Mouse (Mus musculus) embryonic facial prominence, embryonic 15.5 days (tissue): ENCODE measurements around the gene Ppp6r1. TPM values are rescaled to one million over a fixed set of nuclear protein-coding genes. Genes with fewer than 3 reads are reported as not detected.

Source experiments
- ATAC-seq: fragments of 200-750 bp; cut with Nextera tagmentation; 2 replicates; pipeline ENCODE4 v1.8.0; 2017; ENCODE audit warnings: low read depth, moderate TSS enrichment; ENCODE audit not compliant: insufficient number of reproducible peaks, low FRiP score, low TSS enrichment
- H3K27ac ChIP-seq: fragments of 300-500 bp; sonication (generic); replicated peaks from 2 replicates; pipeline ENCODE4 v1.5.1; 2015; ENCODE audit warnings: mild to moderate bottlenecking, inconsistent platforms
- H3K27me3 ChIP-seq: fragments of 300-500 bp; sonication (generic); 2 replicates; pipeline ENCODE4 v1.6.1; 2015; ENCODE audit warnings: inconsistent platforms
- H3K36me3 ChIP-seq: fragments of 300-500 bp; sonication (generic); 2 replicates; pipeline ENCODE4 v1.6.1; 2015; ENCODE audit warnings: mild to moderate bottlenecking, inconsistent platforms
- H3K4me1 ChIP-seq: fragments of 300-500 bp; sonication (generic); 2 replicates; pipeline ENCODE4 v1.6.1; 2015; ENCODE audit warnings: inconsistent platforms
- H3K4me2 ChIP-seq: fragments of 300-500 bp; sonication (generic); replicated peaks from 2 replicates; pipeline ENCODE4 v1.6.1; 2015; ENCODE audit warnings: mild to moderate bottlenecking, inconsistent platforms
- H3K4me3 ChIP-seq: fragments of 300-500 bp; sonication (generic); replicated peaks from 2 replicates; pipeline ENCODE4 v1.5.1; 2015; ENCODE audit warnings: mild to moderate bottlenecking, inconsistent platforms
- H3K9ac ChIP-seq: fragments of 300-500 bp; sonication (generic); 2 replicates; pipeline ENCODE4 v1.6.1; 2015; ENCODE audit warnings: inconsistent platforms
- H3K9me3 ChIP-seq: fragments of 300-500 bp; sonication (generic); replicated peaks from 2 replicates; pipeline ENCODE4 v1.6.1; 2016; ENCODE audit warnings: inconsistent platforms
- WGBS: fragments of 180-500 bp; shearing (Covaris S2); methylation state at CpG from one replicate; pipeline ENCODE4 v1.1.7; 2015; 5-methylcytosine and 5-hydroxymethylcytosine counted together
- polyA plus RNA-seq: library from polyadenylated mRNA; unstranded; fragments of >200 nt; fragmentation: Nextera tagmentation; extraction: Ambion mirVana; gene quantifications from 2 replicates; pipeline ENCODE4 v1.2.1, GENCODE M21; 2015

Ppp6r1 gene
- polyA plus RNA-seq, 1 experiment from 2014 or later = 9.8 TPM

- no peak for ATAC-seq
- Histone ChIP-seq H3K27ac (no peak overlapping the region), H3K27me3 (no peaks in the 10 kb centered on the region), H3K36me3 (peaks cover 2% of the 10 kb centered on the region; the same call in 1 of the 2 replicates), H3K9me3 (no peaks in the 10 kb centered on the region), H3K4me3 (peak overlapping the region; percentile 74; the same call in 1 of the 2 replicates), H3K4me2 (peak overlapping the region; percentile 83), H3K4me1 (peaks cover 43% of the 10 kb centered on the region), H3K9ac (no peak overlapping the region; the same call in 1 of the 2 replicates)
- 65% methylated on average over 1 of the region's 1 CpGs for WGBS
Observed at GRCm38 (mm10) chr7:4656818-4657217, 2.0 kb downstream of the Ppp6r1 start.

GRCm38 (mm10) chr7:4655916-4656315 lies 2.9 kb downstream of the Ppp6r1 start:
- H3K9me3 ChIP-seq = no peaks in the 10 kb centered on the region
- H3K27me3 ChIP-seq = no peaks in the 10 kb centered on the region
- H3K4me2 ChIP-seq = no peak overlapping the region
- H3K36me3 ChIP-seq = peaks cover 9% of the 10 kb centered on the region; the same call in 1 of the 2 replicates
- ATAC-seq = no peak
- H3K9ac ChIP-seq = no peak overlapping the region
- H3K27ac ChIP-seq = no peak overlapping the region
- H3K4me3 ChIP-seq = no peak overlapping the region
- peaks cover 43% of the 10 kb centered on the region for H3K4me1 ChIP-seq
- WGBS = 73% methylated on average over 1 of the region's 1 CpGs

- Histone ChIP-seq H3K4me3 (no peak overlapping the region), H3K4me1 (peaks cover 40% of the 10 kb centered on the region), H3K27me3 (no peaks in the 10 kb centered on the region), H3K9me3 (no peaks in the 10 kb centered on the region), H3K9ac (no peak overlapping the region), H3K4me2 (no peak overlapping the region), H3K36me3 (peaks cover 9% of the 10 kb centered on the region; the same call in 1 of the 2 replicates), H3K27ac (no peak overlapping the region)
- ATAC-seq = no peak
- WGBS = 84% methylated on average over 4 of the region's 4 CpGs
Observed at GRCm38 (mm10) chr7:4655393-4655792, 3.4 kb downstream of the Ppp6r1 start.

DNA sequence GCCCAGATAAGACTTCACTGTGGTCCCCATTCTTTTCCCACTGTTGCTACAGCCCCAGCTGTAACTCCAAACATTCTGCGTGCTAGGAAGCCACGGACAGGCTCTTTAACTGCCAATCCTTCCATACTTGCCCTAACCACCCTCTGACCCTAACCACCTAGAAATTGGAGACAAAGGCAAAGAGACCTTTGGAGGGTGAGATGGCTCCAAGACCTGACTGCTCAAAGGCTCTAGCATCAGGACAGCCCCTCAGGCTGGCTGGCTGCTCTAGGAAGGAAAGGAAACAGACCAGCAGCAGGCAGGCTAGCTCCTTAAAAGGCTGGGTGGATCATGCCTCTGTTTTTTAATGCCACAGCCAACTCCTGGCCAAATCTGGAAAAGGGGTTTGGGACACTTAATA lies 4.6 kb downstream of the Ppp6r1 start:
- 0 out of 2 replicates have a peak overlapping the region, but pooled peaks have one; percentile 40 for H3K27ac ChIP-seq

DNA sequence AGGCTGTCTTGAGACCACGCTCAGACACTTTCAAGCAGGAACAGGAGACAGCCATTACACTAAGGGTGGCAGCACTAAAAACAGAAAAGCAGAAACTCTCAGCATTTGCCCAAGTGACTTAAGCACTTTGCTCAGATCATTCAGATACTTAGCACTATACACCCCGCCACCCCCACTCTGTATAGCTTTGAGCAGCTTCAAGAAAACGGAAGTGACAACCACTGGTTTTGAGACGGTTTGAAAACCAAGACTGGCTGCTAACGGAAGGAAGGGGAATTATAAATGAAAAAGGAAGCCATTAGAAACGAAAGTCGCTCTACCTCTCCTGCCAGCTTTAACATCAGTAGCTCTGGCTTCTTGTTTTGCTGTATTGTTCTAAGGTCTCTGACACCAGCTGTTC lies 5.0 kb downstream of the Ppp6r1 start:
- 71% methylated on average over 7 of the region's 7 CpGs for WGBS
- Histone ChIP-seq H3K36me3 (peaks cover 9% of the 10 kb centered on the region; the same call in 1 of the 2 replicates), H3K4me1 (peaks cover 33% of the 10 kb centered on the region), H3K27ac (no peak overlapping the region; the same call in 1 of the 2 replicates), H3K9me3 (no peaks in the 10 kb centered on the region), H3K4me2 (no peak overlapping the region), H3K4me3 (no peak overlapping the region), H3K27me3 (no peaks in the 10 kb centered on the region), H3K9ac (no peak overlapping the region)
- ATAC-seq = no peak

More for the DNA sequence above, 4.6 kb downstream of the Ppp6r1 start:
- H3K4me2 ChIP-seq = no peak overlapping the region
- no peaks in the 10 kb centered on the region for H3K9me3 ChIP-seq
- peaks cover 33% of the 10 kb centered on the region for H3K4me1 ChIP-seq
- no peak overlapping the region for H3K9ac ChIP-seq
- no peak for ATAC-seq
- H3K4me3 ChIP-seq = no peak overlapping the region
- H3K36me3 ChIP-seq = peaks cover 9% of the 10 kb centered on the region; the same call in 1 of the 2 replicates
- H3K27me3 ChIP-seq = no peaks in the 10 kb centered on the region
- 82% methylated on average over 2 of the region's 2 CpGs for WGBS

GRCm38 (mm10) chr7:4653351-4653750 lies 5.5 kb downstream of the Ppp6r1 start:
- H3K27ac ChIP-seq = no peak overlapping the region; the same call in 1 of the 2 replicates
- no peak overlapping the region for H3K4me2 ChIP-seq
- 62% methylated on average over 5 of the region's 5 CpGs for WGBS
- H3K27me3 ChIP-seq = no peaks in the 10 kb centered on the region
- ATAC-seq = no peak
- H3K36me3 ChIP-seq = peaks cover 9% of the 10 kb centered on the region; the same call in 1 of the 2 replicates
- no peak overlapping the region for H3K4me3 ChIP-seq
- no peak overlapping the region for H3K9ac ChIP-seq
- H3K9me3 ChIP-seq = no peaks in the 10 kb centered on the region
- peaks cover 33% of the 10 kb centered on the region for H3K4me1 ChIP-seq

DNA sequence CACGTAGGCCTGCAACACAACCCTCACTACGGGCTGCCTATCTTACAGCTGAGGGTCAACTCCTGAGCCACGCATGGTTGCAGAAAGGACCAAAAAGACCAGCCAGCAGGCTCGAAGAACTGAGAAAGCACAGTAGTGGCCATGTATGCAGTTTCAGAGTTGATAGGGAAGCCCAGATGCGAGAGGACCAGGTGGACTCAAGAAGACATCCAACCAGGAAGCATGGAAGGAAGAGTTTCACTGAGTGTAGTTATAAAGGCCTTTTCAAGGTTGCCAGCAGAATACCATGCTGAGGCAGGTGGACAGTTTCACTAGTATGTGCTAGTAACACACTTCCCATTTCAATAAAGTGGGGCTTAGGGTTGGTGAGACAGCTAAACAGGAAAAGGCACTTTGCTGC lies 6.1 kb downstream of the Ppp6r1 start:
- ATAC-seq = no peak
- no peak overlapping the region for H3K9ac ChIP-seq
- WGBS = 89% methylated on average over 5 of the region's 5 CpGs
- peaks cover 9% of the 10 kb centered on the region; the same call in 1 of the 2 replicates for H3K36me3 ChIP-seq
- H3K4me3 ChIP-seq = no peak overlapping the region
- H3K27ac ChIP-seq = no peak overlapping the region
- peaks cover 30% of the 10 kb centered on the region for H3K4me1 ChIP-seq
- H3K9me3 ChIP-seq = no peaks in the 10 kb centered on the region
- no peaks in the 10 kb centered on the region for H3K27me3 ChIP-seq
- H3K4me2 ChIP-seq = no peak overlapping the region

DNA sequence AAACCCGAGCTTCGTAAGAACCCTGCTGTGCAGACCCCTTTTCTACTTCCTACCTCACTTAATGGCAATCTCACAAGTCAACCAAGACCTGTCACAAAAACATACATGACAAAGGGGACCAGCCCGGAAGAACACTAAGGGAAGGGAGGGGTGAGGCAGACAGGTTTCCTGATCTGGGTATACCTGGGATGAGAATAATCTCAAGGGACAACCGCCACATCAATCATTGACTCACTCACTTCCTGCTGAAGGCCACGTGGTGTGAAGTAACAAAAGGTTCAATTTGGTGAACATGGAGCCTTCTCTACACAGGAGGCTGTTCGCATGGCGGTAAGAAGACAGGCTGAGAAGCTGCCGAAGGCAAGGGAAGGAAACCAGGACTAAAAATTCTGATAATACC lies 7.2 kb downstream of the Ppp6r1 start:
- Histone ChIP-seq H3K27me3 (no peaks in the 10 kb centered on the region), H3K4me3 (no peak overlapping the region), H3K27ac (no peak overlapping the region), H3K9ac (no peak overlapping the region), H3K9me3 (no peaks in the 10 kb centered on the region), H3K4me2 (no peak overlapping the region), H3K36me3 (peaks cover 13% of the 10 kb centered on the region; the same call in 1 of the 2 replicates), H3K4me1 (peaks cover 18% of the 10 kb centered on the region; the same call in 1 of the 2 replicates)
- no peak for ATAC-seq
- WGBS = 88% methylated on average over 8 of the region's 8 CpGs

- no peak for ATAC-seq
- WGBS = 85% methylated on average over 2 of the region's 2 CpGs
- peaks cover 45% of the 10 kb centered on the region for H3K36me3 ChIP-seq
Observed at GRCm38 (mm10) chr7:4647992-4648391, 10.8 kb downstream of the Ppp6r1 start.

DNA sequence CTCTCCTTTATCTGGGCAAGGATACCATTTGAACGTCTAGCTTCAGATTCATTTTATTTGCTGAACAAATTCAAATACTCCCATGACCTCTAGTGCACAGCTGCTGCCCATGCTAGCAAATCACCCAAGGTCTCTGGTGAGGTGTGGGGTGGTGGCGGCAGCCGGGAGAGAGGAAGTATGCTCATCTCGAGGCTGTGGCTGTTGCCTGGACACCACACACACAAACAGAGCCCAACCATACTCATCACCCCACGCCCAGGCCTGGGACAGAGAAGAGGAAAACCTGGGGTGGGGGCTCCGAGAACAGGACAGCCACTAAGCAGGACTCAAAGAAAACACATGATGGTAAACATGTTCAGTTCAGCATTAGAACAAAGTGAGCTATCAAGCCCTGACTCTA lies 11.5 kb downstream of the Ppp6r1 start:
- no peaks in the 10 kb centered on the region; the same call in 1 of the 2 replicates for H3K4me1 ChIP-seq
- peaks cover 52% of the 10 kb centered on the region for H3K36me3 ChIP-seq
- H3K27me3 ChIP-seq = no peaks in the 10 kb centered on the region
- H3K27ac ChIP-seq = no peak overlapping the region
- 70% methylated on average over 6 of the region's 6 CpGs for WGBS
- H3K9ac ChIP-seq = no peak overlapping the region
- H3K4me2 ChIP-seq = no peak overlapping the region
- no peak for ATAC-seq
- no peaks in the 10 kb centered on the region for H3K9me3 ChIP-seq
- no peak overlapping the region for H3K4me3 ChIP-seq

More at GRCm38 (mm10) chr7:4647992-4648391, 10.8 kb downstream of the Ppp6r1 start:
- no peaks in the 10 kb centered on the region; the same call in 1 of the 2 replicates for H3K4me1 ChIP-seq
- no peak overlapping the region for H3K27ac ChIP-seq
- no peak overlapping the region for H3K4me2 ChIP-seq
- H3K9me3 ChIP-seq = no peaks in the 10 kb centered on the region
- no peak overlapping the region for H3K9ac ChIP-seq
- no peak overlapping the region for H3K4me3 ChIP-seq
- no peaks in the 10 kb centered on the region for H3K27me3 ChIP-seq

DNA sequence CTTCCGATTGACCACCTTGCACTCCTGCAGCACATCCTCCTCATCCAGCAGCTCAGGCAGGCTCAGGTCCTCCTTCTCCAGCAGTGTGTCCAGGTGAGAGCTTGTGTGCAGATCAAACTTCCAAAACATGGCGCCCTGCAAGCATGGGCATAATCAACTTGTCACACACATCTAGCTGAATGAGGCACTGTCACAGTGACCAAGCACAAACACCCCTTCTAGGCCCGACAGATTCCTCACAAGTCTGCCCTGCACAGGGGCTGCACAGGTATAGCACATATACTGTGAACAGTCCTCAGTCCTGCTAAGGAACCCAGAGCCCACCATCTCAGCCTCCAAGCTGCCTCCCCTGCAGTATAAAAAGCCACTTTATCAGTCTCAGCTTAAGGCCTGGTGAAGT lies 12.0 kb downstream of the Ppp6r1 start:
- H3K36me3 ChIP-seq = peaks cover 54% of the 10 kb centered on the region
- WGBS = 91% methylated on average over 3 of the region's 3 CpGs
- peak; percentile 7; the same call in 1 of the 2 replicates for ATAC-seq
- no peaks in the 10 kb centered on the region for H3K9me3 ChIP-seq
- H3K27me3 ChIP-seq = no peaks in the 10 kb centered on the region
- no peak overlapping the region for H3K9ac ChIP-seq
- H3K27ac ChIP-seq = no peak overlapping the region
- H3K4me1 ChIP-seq = no peaks in the 10 kb centered on the region; the same call in 1 of the 2 replicates
- H3K4me2 ChIP-seq = no peak overlapping the region
- no peak overlapping the region for H3K4me3 ChIP-seq

GRCm38 (mm10) chr7:4643225-4643624 lies 15.6 kb downstream of the Ppp6r1 start:
- H3K9me3 ChIP-seq = no peaks in the 10 kb centered on the region
- no peak overlapping the region for H3K9ac ChIP-seq
- H3K27me3 ChIP-seq = no peaks in the 10 kb centered on the region
- H3K36me3 ChIP-seq = peaks cover 79% of the 10 kb centered on the region
- H3K4me1 ChIP-seq = no peaks in the 10 kb centered on the region; the same call in 1 of the 2 replicates
- no peak for ATAC-seq
- H3K4me3 ChIP-seq = no peak overlapping the region
- H3K4me2 ChIP-seq = no peak overlapping the region
- no peak overlapping the region for H3K27ac ChIP-seq
- 93% methylated on average over 6 of the region's 6 CpGs for WGBS
